Mouse (Mus musculus) liver, embryonic 13.5 days (tissue): ENCODE measurements around the gene Zfp11. TPM values are rescaled to one million over a fixed set of nuclear protein-coding genes. Genes with fewer than 3 reads are reported as not detected.
A peak's percentile ranks its signal among the peaks of the same experiment; 100 is the strongest.

ENCODE experiments used
- ATAC-seq: fragments of 200-750 bp; cut with Nextera tagmentation; 2 replicates; pipeline ENCODE4 v1.8.0; 2017; ENCODE audit warnings: low read depth, mild to moderate bottlenecking, moderate number of reproducible peaks, moderate library complexity
- DNase-seq: peaks from one replicate; pipeline ENCODE4 v3.0.0; 2022
- H3K27ac ChIP-seq: fragments of 300-500 bp; sonication (generic); 2 replicates; pipeline ENCODE4 v1.5.1; 2015; ENCODE audit warnings: moderate library complexity, mild to moderate bottlenecking, inconsistent platforms
- H3K27me3 ChIP-seq: fragments of 300-500 bp; sonication (generic); 2 replicates; pipeline ENCODE4 v1.6.1; 2015; ENCODE audit warnings: mild to moderate bottlenecking, inconsistent platforms
- H3K36me3 ChIP-seq: fragments of 300-500 bp; sonication (generic); 2 replicates; pipeline ENCODE4 v1.6.1; 2015; ENCODE audit warnings: mild to moderate bottlenecking, inconsistent platforms
- H3K4me1 ChIP-seq: fragments of 300-500 bp; sonication (generic); replicated peaks from 2 replicates; pipeline ENCODE4 v1.6.1; 2015; ENCODE audit warnings: inconsistent platforms
- H3K4me2 ChIP-seq: fragments of 300-500 bp; sonication (generic); 2 replicates; pipeline ENCODE4 v1.6.1; 2015; ENCODE audit warnings: inconsistent platforms, mild to moderate bottlenecking, moderate library complexity
- H3K4me3 ChIP-seq: fragments of 300-500 bp; sonication (generic); replicated peaks from 2 replicates; pipeline ENCODE4 v1.5.1; 2015; ENCODE audit warnings: mild to moderate bottlenecking, inconsistent platforms
- H3K9ac ChIP-seq: fragments of 300-500 bp; sonication (generic); 2 replicates; pipeline ENCODE4 v1.6.1; 2015; ENCODE audit warnings: mild to moderate bottlenecking, inconsistent platforms
- H3K9me3 ChIP-seq: fragments of 300-500 bp; sonication (generic); replicated peaks from 2 replicates; pipeline ENCODE4 v1.6.1; 2016; ENCODE audit warnings: inconsistent platforms
- WGBS: fragments of 180-500 bp; shearing (Covaris S2); methylation state at CpG from one replicate; pipeline ENCODE4 v1.1.7; 2015; ENCODE audit not compliant: insufficient replicate concordance; 5-methylcytosine and 5-hydroxymethylcytosine counted together
- polyA plus RNA-seq: library from polyadenylated mRNA; unstranded; fragments of >200 nt; fragmentation: Nextera tagmentation; extraction: Ambion mirVana; gene quantifications from 2 replicates; pipeline ENCODE4 v1.2.1, GENCODE M21; 2015

The Zfp11 gene
- polyA plus RNA-seq, 1 experiment from 2014 or later, result 0.73 TPM

DNA sequence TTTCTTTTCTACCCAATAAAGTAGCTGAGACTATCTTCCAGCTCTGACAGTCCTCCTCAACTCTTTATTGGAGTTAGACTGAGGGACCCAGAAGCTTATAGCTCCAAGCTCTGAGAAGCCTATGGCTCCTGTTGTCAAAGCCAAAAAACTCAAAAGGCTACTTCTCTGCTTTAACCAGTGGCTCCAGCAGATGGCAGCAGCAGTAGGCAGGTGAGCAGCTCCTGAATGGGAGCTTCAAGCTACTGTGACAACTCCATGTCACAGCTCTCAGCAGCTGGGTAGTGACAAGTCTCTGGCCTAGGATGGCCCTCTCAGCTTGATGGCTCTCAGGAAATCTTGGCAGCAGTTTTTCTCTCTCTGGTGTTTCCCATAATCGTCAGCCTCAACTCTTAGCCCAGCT lies 58.8 kb downstream of the Zfp11 start:
- DNase-seq (peak; percentile 35), ATAC-seq (no peak)
- WGBS, result 13% methylated on average over 1 of the region's 1 CpGs
- H3K27ac ChIP-seq, result no peak overlapping the region
- H3K4me3 ChIP-seq, result no peak overlapping the region
- no peaks in the 10 kb centered on the region for H3K36me3 ChIP-seq
- no peaks in the 10 kb centered on the region for H3K27me3 ChIP-seq
- no peaks in the 10 kb centered on the region for H3K4me1 ChIP-seq
- H3K9ac ChIP-seq, result no peak overlapping the region
- no peaks in the 10 kb centered on the region for H3K9me3 ChIP-seq
- H3K4me2 ChIP-seq, result no peak overlapping the region

GRCm38 (mm10) chr5:129607476-129607875 lies 62.4 kb downstream of the Zfp11 start:
- ATAC-seq (no peak), DNase-seq (no peak)
- Histone ChIP-seq H3K9me3 (no peaks in the 10 kb centered on the region), H3K4me1 (no peaks in the 10 kb centered on the region), H3K9ac (no peak overlapping the region), H3K27ac (no peak overlapping the region), H3K4me3 (no peak overlapping the region), H3K27me3 (no peaks in the 10 kb centered on the region), H3K4me2 (no peak overlapping the region), H3K36me3 (no peaks in the 10 kb centered on the region)
- 68% methylated on average over 8 of the region's 8 CpGs for WGBS

Other genes starting within 250 kb of the Zfp11 start
- gene Sfswap, start 168.9 kb downstream of the Zfp11 start, polyA plus RNA-seq, result 16.0 and 20.7 TPM in 2 replicates
- gene Mmp17, start 85.9 kb downstream of the Zfp11 start, polyA plus RNA-seq, result 0.25 and 0.30 TPM in 2 replicates
- gene Sept14, start 38.4 kb upstream of the Zfp11 start, polyA plus RNA-seq, result not detected in 2 replicates
- 131 and 133 TPM in 2 replicates for gene Mrps17, start 45.4 kb upstream of the Zfp11 start, polyA plus RNA-seq
- 28.4 and 29.7 TPM in 2 replicates for gene Nipsnap2, start 55.0 kb upstream of the Zfp11 start, polyA plus RNA-seq
- gene Psph, start 117.3 kb upstream of the Zfp11 start, polyA plus RNA-seq, result 82.6 and 91.1 TPM in 2 replicates
- 24.9 and 35.0 TPM in 2 replicates for gene Sumf2, start 176.9 kb upstream of the Zfp11 start, polyA plus RNA-seq
- gene Chchd2, start 217.4 kb upstream of the Zfp11 start, polyA plus RNA-seq, result 596 and 645 TPM in 2 replicates
- 1.00 and 1.1 TPM in 2 replicates for gene Zbed5, start 225.6 kb upstream of the Zfp11 start, polyA plus RNA-seq
- 0.18 and 0.22 TPM in 2 replicates for gene Phkg1, start 228.4 kb upstream of the Zfp11 start, polyA plus RNA-seq
- gene Nupr1l, start 238.4 kb upstream of the Zfp11 start, polyA plus RNA-seq, result 0.31 and 1.0 TPM in 2 replicates